Mouse (Mus musculus) midbrain, embryonic 13.5 days (tissue): ENCODE results near the gene Stkld1. TPM values are rescaled to one million over a fixed set of nuclear protein-coding genes. Genes with fewer than 3 reads are reported as not detected.

Experiments used
- ATAC-seq: fragments of 200-750 bp; cut with Nextera tagmentation; 2 replicates; pipeline ENCODE4 v1.8.0; 2017; ENCODE audit warnings: mild to moderate bottlenecking, moderate TSS enrichment, moderate library complexity
- H3K27ac ChIP-seq: fragments of 300-500 bp; sonication (generic); 2 replicates; pipeline ENCODE4 v1.5.1; 2015; ENCODE audit warnings: inconsistent platforms, mild to moderate bottlenecking, moderate library complexity
- H3K27me3 ChIP-seq: fragments of 300-500 bp; sonication (generic); 2 replicates; pipeline ENCODE4 v1.6.1; 2015; ENCODE audit warnings: mild to moderate bottlenecking, inconsistent platforms
- H3K36me3 ChIP-seq: fragments of 300-500 bp; sonication (generic); 2 replicates; pipeline ENCODE4 v1.6.1; 2015; ENCODE audit warnings: mild to moderate bottlenecking, inconsistent platforms
- H3K4me1 ChIP-seq: fragments of 300-500 bp; sonication (generic); replicated peaks from 2 replicates; pipeline ENCODE4 v1.6.1; 2015; ENCODE audit warnings: inconsistent platforms
- H3K4me2 ChIP-seq: fragments of 300-500 bp; sonication (generic); replicated peaks from 2 replicates; pipeline ENCODE4 v1.6.1; 2015; ENCODE audit warnings: moderate library complexity, mild to moderate bottlenecking, inconsistent platforms
- H3K4me3 ChIP-seq: fragments of 300-500 bp; sonication (generic); replicated peaks from 2 replicates; pipeline ENCODE4 v1.5.1; 2015; ENCODE audit warnings: mild to moderate bottlenecking, inconsistent platforms
- H3K9ac ChIP-seq: fragments of 300-500 bp; sonication (generic); replicated peaks from 2 replicates; pipeline ENCODE4 v1.6.1; 2015; ENCODE audit warnings: mild to moderate bottlenecking, inconsistent platforms
- H3K9me3 ChIP-seq: fragments of 300-500 bp; sonication (generic); 2 replicates; pipeline ENCODE4 v1.6.1; 2016; ENCODE audit warnings: mild to moderate bottlenecking, inconsistent platforms
- WGBS: fragments of 180-500 bp; shearing (Covaris S2); methylation state at CpG from one replicate; pipeline ENCODE4 v1.1.7; 2015; 5-methylcytosine and 5-hydroxymethylcytosine counted together
- polyA plus RNA-seq: library from polyadenylated mRNA; unstranded; fragments of >200 nt; fragmentation: Nextera tagmentation; extraction: Ambion mirVana; gene quantifications from 2 replicates; pipeline ENCODE4 v1.2.1, GENCODE M21; 2015

Stkld1 gene
- polyA plus RNA-seq, 1 experiment from 2014 or later: 0.13 TPM

- no peak overlapping the region for H3K4me2 ChIP-seq
- no peaks in the 10 kb centered on the region for H3K9me3 ChIP-seq
- no peaks in the 10 kb centered on the region for H3K27me3 ChIP-seq
- H3K4me1 ChIP-seq: no peaks in the 10 kb centered on the region
- 79% methylated on average over 1 of the region's 1 CpGs for WGBS
- H3K36me3 ChIP-seq: no peaks in the 10 kb centered on the region
- H3K4me3 ChIP-seq: no peak overlapping the region
- H3K9ac ChIP-seq: no peak overlapping the region
- H3K27ac ChIP-seq: no peak overlapping the region
- no peak for ATAC-seq
These were observed 46.5 kb downstream of the Stkld1 start for GRCm38 (mm10) chr2:26980361-26980760.

DNA sequence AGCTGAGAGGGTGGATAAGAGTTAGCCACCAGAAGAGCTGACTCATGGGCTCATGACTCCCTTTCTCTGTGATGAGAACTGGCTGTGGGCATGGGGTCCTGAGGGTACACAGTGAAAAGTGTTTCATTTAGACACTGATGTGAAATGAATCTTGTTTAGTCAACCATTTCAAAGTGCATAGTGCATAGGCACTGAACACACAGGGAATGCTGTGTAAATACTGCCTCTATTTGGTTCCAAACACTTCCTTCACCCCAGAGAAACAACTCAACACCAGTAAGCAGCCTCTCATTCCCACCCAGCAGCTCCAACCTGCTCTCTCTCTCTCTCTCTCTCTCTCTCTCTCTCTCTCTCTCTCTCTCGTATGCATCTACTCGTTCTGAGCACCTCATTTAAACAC is 50.3 kb downstream of the Stkld1 start:
- no peak overlapping the region for H3K4me2 ChIP-seq
- no peaks in the 10 kb centered on the region for H3K4me1 ChIP-seq
- WGBS: 72% methylated on average over 2 of the region's 2 CpGs

GRCm38 (mm10) chr2:26984640-26985039 is 50.8 kb downstream of the Stkld1 start:
- no peaks in the 10 kb centered on the region for H3K27me3 ChIP-seq
- 85% methylated on average over 5 of the region's 5 CpGs for WGBS
- H3K4me1 ChIP-seq: no peaks in the 10 kb centered on the region
- H3K9me3 ChIP-seq: no peaks in the 10 kb centered on the region
- no peak overlapping the region for H3K27ac ChIP-seq
- no peaks in the 10 kb centered on the region for H3K36me3 ChIP-seq
- H3K9ac ChIP-seq: no peak overlapping the region
- no peak overlapping the region for H3K4me3 ChIP-seq
- no peak for ATAC-seq
- no peak overlapping the region for H3K4me2 ChIP-seq

More for the DNA sequence above, 50.3 kb downstream of the Stkld1 start:
- Histone ChIP-seq H3K4me3 (no peak overlapping the region), H3K27ac (no peak overlapping the region), H3K36me3 (no peaks in the 10 kb centered on the region), H3K9ac (no peak overlapping the region), H3K9me3 (no peaks in the 10 kb centered on the region), H3K27me3 (no peaks in the 10 kb centered on the region)
- no peak for ATAC-seq

DNA sequence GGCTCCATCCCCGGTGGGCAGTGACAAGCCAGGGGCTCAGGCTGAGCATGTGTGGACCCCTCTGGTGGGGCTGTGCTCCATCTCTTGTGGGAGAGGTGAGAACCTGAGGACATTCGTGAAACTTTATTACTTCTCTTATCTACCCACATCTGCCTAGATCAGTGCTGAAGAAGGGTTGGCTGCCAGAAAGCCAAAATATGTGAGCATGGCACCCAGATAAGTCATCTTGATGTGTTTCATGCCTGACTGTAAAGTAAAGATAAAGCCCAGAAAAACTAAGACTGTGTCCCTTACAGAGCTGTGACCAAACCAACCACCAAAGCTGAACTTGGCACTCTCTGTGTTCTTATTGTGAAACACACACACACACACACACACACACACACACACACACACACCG is 60.1 kb downstream of the Stkld1 start:
- no peak overlapping the region for H3K27ac ChIP-seq
- H3K9me3 ChIP-seq: no peaks in the 10 kb centered on the region
- H3K4me2 ChIP-seq: no peak overlapping the region
- no peaks in the 10 kb centered on the region for H3K4me1 ChIP-seq
- WGBS: 82% methylated on average over 3 of the region's 3 CpGs
- H3K4me3 ChIP-seq: no peak overlapping the region
- no peaks in the 10 kb centered on the region for H3K36me3 ChIP-seq
- H3K9ac ChIP-seq: no peak overlapping the region
- no peak for ATAC-seq
- 0 out of 2 replicates have a peak, but pooled peaks cover 2% of the 10 kb centered on the region for H3K27me3 ChIP-seq

GRCm38 (mm10) chr2:26997498-26997897 is 63.7 kb downstream of the Stkld1 start:
- no peaks in the 10 kb centered on the region for H3K9me3 ChIP-seq
- ATAC-seq: no peak
- 84% methylated on average over 1 of the region's 1 CpGs for WGBS

DNA sequence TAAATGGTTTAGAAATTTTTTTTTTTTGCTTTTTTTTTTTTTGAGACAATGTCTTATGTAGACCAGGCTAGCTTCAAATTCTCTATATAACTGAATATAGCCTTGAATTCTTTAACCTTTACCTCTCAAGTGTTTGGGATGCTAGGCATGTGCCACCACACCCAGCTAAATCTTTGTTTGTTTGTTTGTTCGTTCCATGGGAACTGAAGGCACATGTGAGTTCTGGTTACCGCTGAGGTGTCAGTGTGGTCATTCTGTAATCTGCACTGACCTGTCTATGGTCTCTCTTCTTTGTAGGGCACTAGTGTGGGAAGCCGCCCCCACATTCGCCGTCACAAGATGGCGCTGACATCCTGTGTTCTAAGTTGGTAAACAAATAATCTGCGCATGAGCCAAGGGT is 64.1 kb downstream of the Stkld1 start:
- 95% methylated on average over 7 of the region's 7 CpGs for WGBS
- no peaks in the 10 kb centered on the region for H3K9me3 ChIP-seq
- H3K4me3 ChIP-seq: no peak overlapping the region
- no peaks in the 10 kb centered on the region for H3K4me1 ChIP-seq
- H3K27me3 ChIP-seq: 0 out of 2 replicates have a peak, but pooled peaks cover 2% of the 10 kb centered on the region
- ATAC-seq: no peak
- no peak overlapping the region for H3K9ac ChIP-seq
- H3K36me3 ChIP-seq: no peaks in the 10 kb centered on the region
- no peak overlapping the region for H3K27ac ChIP-seq
- no peak overlapping the region for H3K4me2 ChIP-seq

More at GRCm38 (mm10) chr2:26997498-26997897, 63.7 kb downstream of the Stkld1 start:
- Histone ChIP-seq H3K36me3 (no peaks in the 10 kb centered on the region), H3K27me3 (0 out of 2 replicates have a peak, but pooled peaks cover 2% of the 10 kb centered on the region), H3K4me2 (no peak overlapping the region), H3K9ac (no peak overlapping the region), H3K4me3 (no peak overlapping the region), H3K27ac (no peak overlapping the region), H3K4me1 (no peaks in the 10 kb centered on the region)

Other genes with a start within 250 kb of the Stkld1 start
- not detected in 2 replicates for gene Abo, start 69.1 kb upstream of the Stkld1 start, polyA plus RNA-seq
- 31.0 and 33.9 TPM in 2 replicates for gene Surf6, start 31.2 kb upstream of the Stkld1 start, polyA plus RNA-seq
- 160 and 164 TPM in 2 replicates for gene Med22, start 23.4 kb upstream of the Stkld1 start, polyA plus RNA-seq
- 532 and 549 TPM in 2 replicates for gene Rpl7a, start 23.3 kb upstream of the Stkld1 start, polyA plus RNA-seq
- 59.3 and 60.6 TPM in 2 replicates for gene Surf2, start 17.7 kb upstream of the Stkld1 start, polyA plus RNA-seq
- gene Surf1, start 17.5 kb upstream of the Stkld1 start, polyA plus RNA-seq: 76.5 and 84.1 TPM in 2 replicates
- 105 and 114 TPM in 2 replicates for gene Surf4, start 119 bp upstream of the Stkld1 start, polyA plus RNA-seq
- gene Rexo4, start 30.3 kb downstream of the Stkld1 start, polyA plus RNA-seq: 33.7 and 36.1 TPM in 2 replicates
- not detected in 2 replicates for gene Adamts13, start 39.4 kb downstream of the Stkld1 start, polyA plus RNA-seq
- 130 and 132 TPM in 2 replicates for gene Cacfd1, start 75.9 kb downstream of the Stkld1 start, polyA plus RNA-seq
- gene Slc2a6, start 94.0 kb downstream of the Stkld1 start, polyA plus RNA-seq: 3.6 and 3.8 TPM in 2 replicates
- not detected in 2 replicates for gene Mymk, start 138.1 kb downstream of the Stkld1 start, polyA plus RNA-seq
- 6.0 and 6.9 TPM in 2 replicates for gene Adamtsl2, start 145.3 kb downstream of the Stkld1 start, polyA plus RNA-seq
- gene Fam163b, start 208.4 kb downstream of the Stkld1 start, polyA plus RNA-seq: 0.68 and 1.1 TPM in 2 replicates
- gene Dbh, start 231.2 kb downstream of the Stkld1 start, polyA plus RNA-seq: 0.19 and 0.82 TPM in 2 replicates